Mouse (Mus musculus) urinary bladder, postnatal 10 days (tissue): ENCODE data around the gene Macf1.
A peak's percentile ranks its signal among the peaks of the same experiment; 100 is the strongest.

Experiments
- DNase-seq: peaks from one replicate; pipeline ENCODE4 v3.0.0; 2022; ENCODE audit warnings: low spot score

Macf1 gene

DNA sequence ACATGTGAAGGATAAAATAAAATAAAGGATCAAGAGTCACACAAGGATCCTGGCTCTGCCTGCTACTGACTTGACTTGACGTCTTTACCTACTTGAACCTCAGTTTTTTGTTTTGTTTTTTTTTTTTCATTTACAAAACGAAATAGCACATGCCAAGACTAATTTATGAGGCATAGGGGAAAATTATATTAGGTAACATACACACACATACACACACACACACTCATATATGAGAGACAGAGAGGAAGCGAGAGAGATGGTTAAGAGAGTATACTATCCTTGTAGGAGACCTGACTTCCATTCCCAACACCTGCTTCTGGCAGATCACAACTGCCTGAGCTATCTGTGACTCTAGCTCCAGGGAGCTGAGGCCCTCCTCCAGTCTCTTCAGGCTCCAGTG, at the start of gene Macf1:
Gene Macf1 (minus strand): TSS at position 101 of the 400 bp plus-strand sequence.
- no peak for DNase-seq

DNA sequence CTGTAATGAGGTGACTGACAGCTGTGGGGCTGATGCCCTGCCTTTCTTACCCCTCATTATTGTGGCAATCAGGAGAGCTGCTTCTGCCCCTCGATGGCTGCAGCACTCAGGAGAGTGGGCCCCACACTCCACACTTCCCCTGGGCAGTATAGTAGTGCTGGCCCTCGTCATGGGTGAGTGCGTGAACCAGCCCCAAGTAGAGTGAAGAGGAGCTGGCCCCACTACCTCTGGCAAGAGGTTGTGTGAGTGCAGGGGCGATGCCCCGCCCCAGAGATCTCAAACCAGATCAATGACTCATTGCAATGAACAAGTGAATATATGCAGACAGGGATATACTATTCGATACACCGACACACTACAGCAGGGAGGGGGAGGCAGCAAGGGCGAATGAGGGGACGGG, 49.4 kb upstream of the Macf1 start:
- DNase-seq, result no peak

GRCm38 (mm10) chr4:123732921-123733320, 48.8 kb upstream of the Macf1 start:
- DNase-seq, result no peak

DNA sequence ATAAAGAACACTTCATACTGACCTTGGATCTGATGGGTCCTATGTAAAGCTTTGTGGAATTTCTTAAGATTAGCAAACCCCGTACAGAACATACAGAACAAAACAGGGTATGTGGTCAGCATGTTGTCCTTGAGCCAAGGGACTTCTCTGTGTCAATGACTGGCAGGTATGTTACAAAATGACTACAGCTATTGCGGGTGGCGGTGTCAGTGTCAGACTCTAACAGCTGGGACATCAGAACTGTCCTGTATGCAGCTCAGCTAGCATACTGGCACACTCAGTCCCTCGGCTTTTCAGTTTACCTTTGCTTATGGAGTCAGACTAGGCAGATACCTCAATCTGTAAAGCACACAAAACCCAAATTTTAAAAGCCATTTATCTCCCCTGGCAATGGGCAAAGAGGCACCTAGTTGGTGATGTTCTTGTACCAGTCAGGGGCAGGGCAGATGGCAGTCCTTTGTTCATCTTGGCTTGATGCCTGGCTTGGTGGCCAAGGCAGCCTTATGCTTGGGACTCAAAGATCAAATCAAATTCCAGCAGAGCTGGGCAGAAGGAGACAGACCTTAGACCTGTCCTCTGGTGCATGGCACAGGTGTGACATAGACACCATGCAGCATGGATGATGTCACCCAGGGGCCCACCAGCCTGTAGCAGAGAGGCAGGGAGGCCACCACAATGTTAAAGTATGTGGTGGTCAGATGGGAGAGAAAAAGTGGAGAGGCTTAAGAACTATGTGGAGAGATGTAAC, 48.2 kb upstream of the Macf1 start:
- no peak for DNase-seq

DNA sequence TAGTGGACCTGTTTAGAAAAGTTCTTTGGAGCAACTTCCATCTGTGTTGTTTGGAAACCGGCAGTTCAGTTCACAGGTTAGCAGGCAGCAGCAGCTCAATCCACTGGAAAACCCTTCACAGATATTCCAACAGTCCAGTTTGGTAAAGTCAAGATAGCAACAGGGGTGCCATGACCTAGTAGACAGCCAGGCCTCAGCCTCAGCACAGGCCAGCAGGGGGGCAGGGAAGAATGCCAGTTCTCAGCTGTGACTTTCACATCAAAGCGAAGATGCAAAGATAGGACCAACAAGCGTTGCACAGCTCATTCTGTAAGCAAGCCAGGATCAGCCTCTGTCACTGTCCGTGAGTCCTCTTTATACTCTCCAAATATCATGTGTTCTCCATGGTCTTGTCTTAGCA, 37.6 kb upstream of the Macf1 start:
- DNase-seq, result no peak

GRCm38 (mm10) chr4:123718434-123718780, 34.2 kb upstream of the Macf1 start:
- DNase-seq, result no peak

DNA sequence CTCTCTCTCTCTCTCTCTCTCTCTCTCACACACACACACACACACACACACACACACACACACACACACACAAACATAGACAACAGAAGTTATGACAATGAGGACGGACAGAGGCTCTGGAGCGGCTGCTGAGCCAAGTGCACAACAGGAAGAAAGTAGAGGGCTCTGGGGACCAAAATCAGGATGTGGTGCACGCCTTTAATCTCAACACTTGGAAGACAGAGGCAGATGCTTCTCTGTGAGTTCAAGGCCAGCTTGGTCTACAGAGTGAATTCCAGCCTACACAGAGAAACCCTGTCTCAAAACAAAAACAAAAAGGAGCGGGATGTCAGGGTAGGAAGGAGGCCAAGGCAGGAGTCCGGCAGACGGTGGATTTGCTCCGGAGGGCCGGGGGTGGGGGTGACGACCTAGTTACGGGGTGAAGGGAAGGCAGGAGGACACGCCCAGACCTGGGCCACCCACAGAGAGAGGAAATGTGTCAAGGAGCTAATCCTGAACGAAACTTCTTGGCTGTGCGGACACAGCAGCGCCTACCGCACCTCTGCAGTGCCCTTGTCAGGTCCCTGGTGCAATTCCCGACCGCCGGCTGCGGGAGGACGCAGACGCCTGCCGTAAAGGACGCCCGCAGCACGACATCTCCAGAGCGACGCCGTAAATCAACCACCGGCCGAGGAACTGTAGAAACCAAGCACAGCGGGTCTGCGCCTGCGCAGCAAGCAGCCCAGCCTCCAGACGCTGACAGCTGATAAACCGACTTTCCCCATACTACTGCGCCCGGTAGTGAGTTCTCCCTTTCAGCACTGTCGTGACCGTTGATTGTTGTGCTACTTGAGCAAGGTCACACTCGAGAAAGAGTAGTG, 33.6 kb upstream of the Macf1 start, which contains the start of gene Ndufs5:
Gene Ndufs5 (minus strand): TSS at position 629 of the 860 bp plus-strand sequence.
- DNase-seq, result peak; percentile 87

GRCm38 (mm10) chr4:123712431-123712830, 28.3 kb upstream of the Macf1 start:
- no peak for DNase-seq

GRCm38 (mm10) chr4:123707340-123707739, 23.2 kb upstream of the Macf1 start:
- no peak for DNase-seq

DNA sequence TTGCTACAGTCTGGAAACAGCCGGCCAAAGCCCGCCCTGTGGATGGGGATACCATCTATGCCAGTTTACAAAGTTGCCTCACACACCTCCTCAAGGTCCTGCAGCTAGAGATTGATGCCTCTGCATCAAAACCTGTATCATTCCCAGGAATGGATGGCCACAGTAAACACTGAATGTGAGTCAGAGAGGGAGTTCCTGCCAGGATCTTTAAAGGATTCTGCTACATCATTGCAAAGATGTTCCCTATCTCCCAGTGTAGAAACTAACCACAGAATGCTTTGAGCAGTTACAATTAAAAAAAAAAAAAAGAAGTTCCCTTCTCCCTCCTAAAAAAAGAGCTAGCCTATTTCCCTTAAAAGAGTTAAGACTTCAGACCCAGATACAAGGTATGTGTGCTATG, 21.2 kb upstream of the Macf1 start:
- DNase-seq, result no peak

DNA sequence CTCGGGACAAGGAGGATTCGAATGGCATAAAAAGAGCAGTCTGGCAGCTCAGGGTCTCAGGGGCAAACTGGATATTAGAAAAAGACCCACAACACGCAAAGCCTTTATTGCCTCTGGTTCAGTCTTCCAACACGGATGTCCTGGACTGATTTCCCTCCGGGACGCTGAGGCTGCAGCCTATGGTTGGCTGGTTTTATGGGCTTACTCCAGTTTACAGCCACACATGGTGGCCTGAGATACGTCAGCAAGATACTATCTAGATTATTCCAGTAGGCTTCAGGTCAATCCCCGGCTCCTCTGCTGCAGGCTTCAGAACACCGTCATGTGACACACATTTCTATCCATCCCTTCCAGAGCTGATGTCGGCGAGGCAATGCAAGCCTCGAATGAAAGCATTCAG, 9.2 kb upstream of the Macf1 start:
- no peak for DNase-seq

DNA sequence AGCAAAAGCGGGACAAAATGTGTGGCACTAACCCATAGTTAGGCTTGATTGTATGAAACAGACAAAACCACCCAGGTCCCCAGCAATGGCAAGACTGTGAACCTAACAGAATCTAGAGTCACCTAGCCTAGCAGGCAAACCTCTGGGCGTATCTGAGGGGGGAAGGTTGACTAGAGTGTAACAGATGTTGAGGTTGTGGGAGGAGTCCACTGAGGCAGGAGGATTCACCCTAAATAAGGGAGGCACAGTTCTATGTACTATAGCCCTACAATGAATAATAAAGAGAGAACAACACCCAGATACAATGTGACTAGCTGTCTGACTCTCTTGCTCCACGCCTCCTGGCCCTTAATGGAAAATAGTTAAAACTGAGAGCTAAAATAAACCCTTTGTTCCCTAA, 7.9 kb upstream of the Macf1 start:
- DNase-seq, result no peak

- DNase-seq, result no peak
These were observed 6.2 kb upstream of the Macf1 start for GRCm38 (mm10) chr4:123690311-123690710.

- no peak for DNase-seq
These were observed 3.0 kb upstream of the Macf1 start for GRCm38 (mm10) chr4:123687025-123687781.

GRCm38 (mm10) chr4:123686368-123687024, 2.3 kb upstream of the Macf1 start:
- DNase-seq, result no peak

GRCm38 (mm10) chr4:123685506-123686242, 1.5 kb upstream of the Macf1 start:
- DNase-seq, result no peak

DNA sequence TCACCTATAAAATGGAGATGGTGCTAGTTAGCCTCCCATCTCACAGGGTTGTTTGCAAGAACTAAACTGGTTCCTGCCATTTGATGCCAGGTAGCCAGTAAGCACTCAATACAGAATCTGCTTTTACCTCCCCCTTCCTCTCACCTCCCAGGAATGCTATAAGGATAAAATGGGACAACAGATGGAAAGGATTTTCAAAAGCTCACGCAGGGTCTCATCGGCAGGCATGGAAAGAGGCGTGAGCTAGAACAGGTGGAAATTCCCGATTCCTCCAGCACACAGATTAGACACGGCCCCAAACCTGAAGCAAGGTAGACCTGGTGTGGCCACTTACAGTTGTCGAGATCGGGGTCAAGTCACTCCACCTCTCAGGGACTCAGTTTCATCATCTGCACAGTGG, 886 bp upstream of the Macf1 start:
- no peak for DNase-seq

GRCm38 (mm10) chr4:123682291-123682690, 1.9 kb downstream of the Macf1 start:
- no peak for DNase-seq

DNA sequence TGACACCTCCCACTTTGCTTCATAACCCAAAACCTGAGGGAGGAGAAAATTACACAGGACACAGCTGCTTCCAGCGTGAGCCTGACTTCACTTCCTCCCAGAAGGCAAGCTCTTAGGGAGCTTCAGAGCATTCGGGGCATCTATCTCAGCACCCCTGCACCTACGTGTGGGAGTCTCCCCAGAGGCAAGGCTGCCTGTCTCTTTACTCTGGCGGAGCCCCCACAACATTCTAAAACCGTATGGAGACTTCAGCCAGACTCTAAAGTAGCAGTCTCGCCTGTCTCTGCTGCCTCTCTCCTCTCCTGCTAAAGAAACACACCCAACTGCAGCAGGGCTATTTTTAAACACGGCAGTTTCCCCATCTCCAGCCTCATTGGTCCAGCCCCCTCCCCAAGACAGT, 3.2 kb downstream of the Macf1 start:
- no peak for DNase-seq

- no peak for DNase-seq
These were observed 6.9 kb downstream of the Macf1 start for GRCm38 (mm10) chr4:123677060-123677804.

DNA sequence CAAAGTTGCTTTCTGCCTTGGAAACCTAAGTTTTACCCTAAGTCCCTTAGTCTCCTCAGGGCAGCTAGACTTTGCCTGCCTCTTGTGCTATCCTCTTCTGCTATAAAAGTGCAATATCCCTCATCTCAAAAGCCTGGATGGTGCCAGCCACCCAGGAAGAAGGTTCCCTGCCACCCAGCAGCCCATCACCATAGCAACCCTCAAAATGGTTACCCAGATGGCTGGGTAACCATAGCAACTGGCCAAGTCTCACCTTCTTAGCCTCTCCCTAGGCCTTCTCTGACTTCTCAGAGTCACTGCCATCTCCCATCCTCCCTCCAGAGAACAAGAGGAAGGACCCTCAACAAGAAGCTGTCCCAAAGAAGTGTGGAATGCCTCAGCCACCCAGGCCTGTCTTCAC, 13.6 kb downstream of the Macf1 start:
- DNase-seq, result no peak
